Mouse (Mus musculus): ENCODE measurements around the gene Slc24a3.

The Slc24a3 gene

DNA sequence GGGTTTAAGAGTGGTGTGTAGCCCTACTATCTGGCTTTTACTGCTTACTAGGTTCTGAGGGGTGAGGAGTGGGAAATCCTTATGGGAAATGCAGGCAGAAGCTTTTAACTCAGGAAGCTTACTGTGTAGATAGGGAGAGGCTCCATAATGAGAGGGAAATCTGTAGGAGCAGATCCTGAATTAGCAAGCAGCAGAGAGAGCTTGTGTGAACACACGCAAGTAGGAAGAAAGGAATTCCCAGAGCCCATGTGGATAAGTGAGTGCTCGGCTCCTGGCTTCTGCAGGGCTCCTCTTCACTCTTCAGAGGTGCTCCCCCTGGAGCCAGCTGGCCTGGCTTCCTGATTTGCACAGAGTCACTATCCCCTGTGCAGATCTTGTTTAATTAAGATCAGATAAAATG, 309.9 kb downstream of the Slc24a3 start:
- TF ChIP-seq GATA4 (IDR thresholded peaks at IDR 0.05; ENCODE audit: insufficient replicate concordance, low read length): no peak

GRCm38 (mm10) chr2:145479676-145480075, 312.1 kb downstream of the Slc24a3 start:
- TF ChIP-seq GATA4 (IDR thresholded peaks at IDR 0.05; ENCODE audit: insufficient replicate concordance, low read length): no peak

GRCm38 (mm10) chr2:145500231-145500630, 332.7 kb downstream of the Slc24a3 start:
- no peak for TF ChIP-seq GATA4 (IDR thresholded peaks at IDR 0.05; ENCODE audit: insufficient replicate concordance, low read length)

- no peak for TF ChIP-seq GATA4 (IDR thresholded peaks at IDR 0.05; ENCODE audit: insufficient replicate concordance, low read length)
Measured at GRCm38 (mm10) chr2:145501472-145501871, 333.9 kb downstream of the Slc24a3 start.

- no peak for TF ChIP-seq GATA4 (IDR thresholded peaks at IDR 0.05; ENCODE audit: insufficient replicate concordance, low read length)
Measured at GRCm38 (mm10) chr2:145507702-145508101, 340.1 kb downstream of the Slc24a3 start.

GRCm38 (mm10) chr2:145510650-145511225, 343.2 kb downstream of the Slc24a3 start:
- no peak for TF ChIP-seq GATA4 (IDR thresholded peaks at IDR 0.05; ENCODE audit: insufficient replicate concordance, low read length)

- TF ChIP-seq GATA4 (IDR thresholded peaks at IDR 0.05; ENCODE audit: insufficient replicate concordance, low read length): no peak
Measured at GRCm38 (mm10) chr2:145515956-145516355, 348.4 kb downstream of the Slc24a3 start.

GRCm38 (mm10) chr2:145517346-145517745, 349.8 kb downstream of the Slc24a3 start:
- no peak for TF ChIP-seq GATA4 (IDR thresholded peaks at IDR 0.05; ENCODE audit: insufficient replicate concordance, low read length)

DNA sequence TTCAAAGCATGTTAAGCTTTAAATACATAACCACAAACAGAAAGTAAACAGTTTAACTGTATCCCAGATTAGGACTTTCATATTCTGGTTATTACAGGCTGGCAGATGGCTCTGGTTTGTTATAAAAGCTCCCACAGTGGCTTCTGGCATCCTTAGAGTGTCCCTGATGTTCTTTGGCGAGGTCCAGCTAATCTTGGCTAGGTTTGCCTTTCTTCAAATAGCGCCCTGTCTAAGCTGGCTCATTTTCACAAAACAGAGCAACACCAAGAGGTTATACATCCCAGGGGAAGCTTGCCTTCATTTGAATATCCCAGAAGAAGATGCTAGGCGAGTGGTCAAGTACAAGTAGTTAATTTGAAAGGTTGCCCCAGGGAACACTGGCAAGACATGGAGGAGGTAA, 354.5 kb downstream of the Slc24a3 start:
- no peak for TF ChIP-seq GATA4 (IDR thresholded peaks at IDR 0.05; ENCODE audit: insufficient replicate concordance, low read length)

GRCm38 (mm10) chr2:145523381-145523780, 355.8 kb downstream of the Slc24a3 start:
- no peak for TF ChIP-seq GATA4 (IDR thresholded peaks at IDR 0.05; ENCODE audit: insufficient replicate concordance, low read length)

- no peak for TF ChIP-seq GATA4 (IDR thresholded peaks at IDR 0.05; ENCODE audit: insufficient replicate concordance, low read length)
Measured at GRCm38 (mm10) chr2:145527151-145527550, 359.6 kb downstream of the Slc24a3 start.

DNA sequence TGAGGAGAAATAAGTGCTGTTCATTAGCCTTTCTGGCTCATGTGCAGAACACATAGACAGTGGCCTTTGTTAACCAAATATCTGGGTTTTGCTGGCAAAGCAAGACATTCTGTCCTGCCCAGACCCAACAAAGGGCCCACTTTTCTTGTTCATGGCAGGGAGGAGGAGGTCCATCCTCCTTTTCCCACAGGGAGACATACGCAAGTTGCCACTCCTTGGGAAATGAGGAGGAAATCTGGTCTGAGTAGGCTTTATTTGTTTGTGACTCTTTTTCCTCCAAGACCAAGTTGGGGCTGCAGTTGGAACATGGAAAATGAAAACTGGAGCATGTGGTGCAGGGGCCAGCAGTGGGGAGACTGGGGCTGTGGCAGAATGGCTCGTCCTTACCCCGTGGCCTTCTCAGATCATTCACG, 363.4 kb downstream of the Slc24a3 start:
- TF ChIP-seq GATA4 (IDR thresholded peaks at IDR 0.05; ENCODE audit: insufficient replicate concordance, low read length): no peak

GRCm38 (mm10) chr2:145533086-145533485, 365.5 kb downstream of the Slc24a3 start:
- no peak for TF ChIP-seq GATA4 (IDR thresholded peaks at IDR 0.05; ENCODE audit: insufficient replicate concordance, low read length)

DNA sequence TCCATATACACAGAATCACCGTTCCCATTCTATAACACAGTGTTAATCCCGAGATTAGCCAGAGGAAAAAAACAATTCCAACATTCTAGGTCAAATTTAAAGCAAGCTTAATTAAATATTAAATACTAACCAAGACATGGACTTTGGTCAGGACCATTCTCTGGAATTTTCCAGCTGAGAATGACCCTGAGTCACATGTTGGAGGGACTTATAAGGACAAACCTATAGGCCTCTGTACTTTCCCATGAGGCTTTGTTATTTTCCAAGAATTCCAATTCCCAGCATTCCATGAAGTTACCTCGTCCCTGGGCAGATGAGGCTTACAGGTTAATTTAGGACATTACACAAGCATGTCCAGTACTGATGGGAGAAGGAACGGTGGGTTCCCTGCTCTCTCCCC, 367.8 kb downstream of the Slc24a3 start:
- TF ChIP-seq GATA4 (IDR thresholded peaks at IDR 0.05; ENCODE audit: insufficient replicate concordance, low read length): no peak

DNA sequence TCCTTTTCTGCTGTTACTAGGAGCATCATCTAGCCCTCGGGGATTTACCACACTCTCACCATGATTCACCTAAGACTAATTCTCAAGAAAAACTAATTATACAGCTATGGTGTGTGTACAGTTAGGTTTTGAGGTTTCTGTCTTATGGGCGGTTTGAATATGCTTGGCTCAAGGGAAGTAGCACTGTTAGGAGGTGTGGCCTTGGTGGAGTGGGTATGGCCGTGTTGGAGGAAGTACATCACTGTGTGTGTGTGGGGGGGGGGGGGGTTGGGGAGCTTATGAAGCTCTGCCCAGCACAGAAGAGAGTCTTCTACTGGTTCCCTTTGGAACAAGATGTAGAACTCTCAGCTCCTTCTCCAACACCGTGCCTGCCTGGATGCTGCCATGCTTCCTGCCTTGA, 368.2 kb downstream of the Slc24a3 start:
- no peak for TF ChIP-seq GATA4 (IDR thresholded peaks at IDR 0.05; ENCODE audit: insufficient replicate concordance, low read length)

GRCm38 (mm10) chr2:145536986-145537385, 369.4 kb downstream of the Slc24a3 start:
- no peak for TF ChIP-seq GATA4 (IDR thresholded peaks at IDR 0.05; ENCODE audit: insufficient replicate concordance, low read length)

DNA sequence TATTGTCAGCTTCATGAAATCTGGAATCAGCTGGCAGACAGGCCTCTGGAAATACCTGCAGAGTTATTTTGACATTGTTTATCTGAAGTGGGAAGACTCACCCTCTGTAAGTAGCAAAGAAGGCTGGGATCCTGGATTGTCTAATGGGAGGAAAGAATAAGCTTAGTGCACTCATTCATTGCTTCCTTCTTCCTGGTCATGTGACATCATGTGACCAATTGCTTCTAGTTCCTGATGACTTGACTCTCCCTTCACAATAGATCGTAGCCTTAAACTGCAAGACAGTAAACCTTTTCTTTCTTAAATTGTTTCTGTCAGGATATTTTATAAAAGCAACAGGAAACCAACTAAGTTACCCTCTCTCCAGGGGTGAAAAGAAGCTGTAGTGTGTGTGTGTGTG, 374.1 kb downstream of the Slc24a3 start:
- TF ChIP-seq GATA4 (IDR thresholded peaks at IDR 0.05; ENCODE audit: insufficient replicate concordance, low read length): no peak

Measured in liver, adult (tissue).